Mouse (Mus musculus) midbrain, embryonic 16.5 days (tissue): Measurements from ENCODE around the gene Cdon. TPM values are rescaled to one million over a fixed set of nuclear protein-coding genes. Genes with fewer than 3 reads are reported as not detected.

Experiments
- ATAC-seq: fragments of 200-750 bp; cut with Nextera tagmentation; 2 replicates; pipeline ENCODE4 v1.8.0; 2017; ENCODE audit warnings: moderate TSS enrichment
- H3K27ac ChIP-seq: fragments of 300-500 bp; sonication (generic); 2 replicates; pipeline ENCODE4 v1.5.1; 2014; ENCODE audit warnings: mild to moderate bottlenecking, low read length, mixed read lengths
- H3K27me3 ChIP-seq: fragments of 300-500 bp; sonication (generic); 2 replicates; pipeline ENCODE4 v1.6.1; 2014; ENCODE audit warnings: low read depth, low read length, mixed read lengths; ENCODE audit not compliant: control insufficient read depth, insufficient read depth
- H3K36me3 ChIP-seq: fragments of 300-500 bp; sonication (generic); 2 replicates; pipeline ENCODE4 v1.6.1; 2014; ENCODE audit warnings: mild to moderate bottlenecking, low read length, moderate library complexity, mixed read lengths; ENCODE audit not compliant: control insufficient read depth, insufficient read depth
- H3K4me1 ChIP-seq: fragments of 300-500 bp; sonication (generic); 2 replicates; pipeline ENCODE4 v1.6.1; 2014; ENCODE audit warnings: mild to moderate bottlenecking, low read length, mixed read lengths; ENCODE audit not compliant: control insufficient read depth, insufficient read depth
- H3K4me2 ChIP-seq: fragments of 300-500 bp; sonication (generic); 2 replicates; pipeline ENCODE4 v1.6.1; 2014; ENCODE audit warnings: mild to moderate bottlenecking, low read length, mixed read lengths
- H3K4me3 ChIP-seq: fragments of 300-500 bp; sonication (generic); 2 replicates; pipeline ENCODE4 v1.5.1; 2014; ENCODE audit warnings: low read depth, mild to moderate bottlenecking, low read length, moderate library complexity, mixed read lengths
- H3K9ac ChIP-seq: fragments of 300-500 bp; sonication (generic); 2 replicates; pipeline ENCODE4 v1.6.1; 2014; ENCODE audit warnings: low read depth, low read length, mixed read lengths
- H3K9me3 ChIP-seq: fragments of 300-500 bp; sonication (generic); replicated peaks from 2 replicates; pipeline ENCODE4 v1.6.1; 2014; ENCODE audit warnings: mild to moderate bottlenecking, low read length, mixed read lengths; ENCODE audit not compliant: control insufficient read depth, poor library complexity, severe bottlenecking
- WGBS: fragments of 180-500 bp; shearing (Covaris S2); extraction: QIAGEN DNeasy Blood & Tissue Kit; methylation state at CpG from one replicate; pipeline ENCODE4 v1.1.7; 2014; 5-methylcytosine and 5-hydroxymethylcytosine counted together
- polyA plus RNA-seq: library from polyadenylated mRNA; unstranded; fragments of >200 nt; fragmentation: Nextera tagmentation; extraction: Ambion mirVana; gene quantifications from 2 replicates; pipeline ENCODE4 v1.2.1, GENCODE M21; 2015

Cdon gene
- polyA plus RNA-seq, 1 experiment from 2014 or later = 2.1 TPM

DNA sequence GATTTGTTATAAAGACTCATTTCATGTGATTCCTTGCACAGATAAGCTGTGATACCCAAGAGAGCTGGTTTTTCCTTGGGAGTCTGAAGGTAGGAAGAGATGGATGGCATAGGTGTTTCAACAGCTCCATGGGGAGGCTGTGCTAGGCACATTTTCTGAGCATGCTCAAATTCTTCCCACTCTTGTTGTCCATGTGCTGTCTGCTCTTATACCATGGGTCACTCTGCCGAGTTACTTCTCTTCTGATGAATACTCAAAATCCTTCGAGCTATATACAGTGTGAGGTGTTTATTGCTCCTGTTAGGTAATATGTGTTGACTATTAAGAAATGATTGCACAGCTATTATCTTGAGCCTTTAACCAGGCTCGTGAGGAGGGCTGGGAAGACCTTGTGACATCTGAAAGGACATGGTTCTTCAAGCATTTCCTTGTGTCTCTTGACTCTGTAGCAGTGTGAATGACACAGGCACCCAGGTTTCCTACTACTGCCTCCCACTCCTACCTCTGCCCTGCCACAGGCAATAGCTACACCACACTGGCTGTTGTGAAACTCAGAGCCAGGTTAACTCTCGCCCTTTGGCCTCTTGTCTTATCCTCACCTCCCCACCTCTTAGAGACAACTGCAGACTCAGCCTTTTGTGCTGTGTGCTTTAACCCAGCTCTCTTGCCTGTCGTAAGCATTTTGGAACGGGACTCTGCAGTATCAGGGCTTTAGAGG, 99.9 kb downstream of the Cdon start:
- Histone ChIP-seq H3K27ac (no peak overlapping the region), H3K4me1 (peaks cover 13% of the 10 kb centered on the region), H3K36me3 (no peaks in the 10 kb centered on the region), H3K4me3 (no peak overlapping the region), H3K27me3 (no peaks in the 10 kb centered on the region), H3K9ac (no peak overlapping the region), H3K4me2 (no peak overlapping the region), H3K9me3 (no peaks in the 10 kb centered on the region)
- WGBS = 85% methylated on average over 6 of the region's 6 CpGs
- no peak for ATAC-seq

DNA sequence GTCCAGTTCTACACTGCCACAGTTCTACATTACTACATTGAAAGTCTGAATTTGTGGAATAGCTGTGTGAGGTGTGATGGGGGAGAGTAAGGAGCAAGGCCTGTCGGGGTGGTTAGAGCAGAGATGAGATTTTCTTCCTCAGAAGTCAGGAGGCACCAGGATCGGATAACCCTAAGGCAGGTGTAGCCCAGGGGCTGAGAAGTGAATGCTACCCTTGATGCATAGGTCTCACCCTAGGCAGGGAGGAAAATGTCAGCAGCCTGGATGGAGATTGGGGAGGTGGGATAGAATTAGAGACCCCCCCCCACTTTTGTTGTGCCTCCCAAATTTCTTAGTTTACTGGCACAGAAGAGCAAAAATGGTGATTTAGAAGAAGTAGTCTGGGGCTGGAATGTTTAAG, 101.3 kb downstream of the Cdon start:
- WGBS = 71% methylated on average over 2 of the region's 2 CpGs
- no peak overlapping the region for H3K4me2 ChIP-seq
- peaks cover 13% of the 10 kb centered on the region for H3K4me1 ChIP-seq
- H3K27ac ChIP-seq = no peak overlapping the region
- no peak overlapping the region for H3K9ac ChIP-seq
- H3K9me3 ChIP-seq = no peaks in the 10 kb centered on the region
- H3K4me3 ChIP-seq = no peak overlapping the region
- no peaks in the 10 kb centered on the region for H3K36me3 ChIP-seq
- no peak for ATAC-seq
- H3K27me3 ChIP-seq = no peaks in the 10 kb centered on the region

- peaks cover 13% of the 10 kb centered on the region for H3K4me1 ChIP-seq
- no peak overlapping the region for H3K4me2 ChIP-seq
- 62% methylated on average over 1 of the region's 1 CpGs for WGBS
- no peak overlapping the region for H3K9ac ChIP-seq
- no peaks in the 10 kb centered on the region for H3K9me3 ChIP-seq
- no peaks in the 10 kb centered on the region for H3K27me3 ChIP-seq
- no peak for ATAC-seq
- H3K27ac ChIP-seq = peak overlapping the region; percentile 34; the same call in 1 of the 2 replicates
- H3K36me3 ChIP-seq = no peaks in the 10 kb centered on the region
- H3K4me3 ChIP-seq = no peak overlapping the region
Observed at GRCm38 (mm10) chr9:35522821-35523515, 102.0 kb downstream of the Cdon start.

GRCm38 (mm10) chr9:35523541-35523940, 102.6 kb downstream of the Cdon start:
- no peak overlapping the region for H3K9ac ChIP-seq
- H3K4me3 ChIP-seq = no peak overlapping the region
- H3K9me3 ChIP-seq = no peaks in the 10 kb centered on the region
- no peaks in the 10 kb centered on the region for H3K36me3 ChIP-seq
- 9% methylated on average over 5 of the region's 5 CpGs for WGBS
- no peaks in the 10 kb centered on the region for H3K27me3 ChIP-seq
- peak; percentile 88 for ATAC-seq
- peaks cover 13% of the 10 kb centered on the region for H3K4me1 ChIP-seq
- H3K27ac ChIP-seq = peak overlapping the region; percentile 62
- 0 out of 2 replicates have a peak overlapping the region, but pooled peaks have one; percentile 21 for H3K4me2 ChIP-seq

DNA sequence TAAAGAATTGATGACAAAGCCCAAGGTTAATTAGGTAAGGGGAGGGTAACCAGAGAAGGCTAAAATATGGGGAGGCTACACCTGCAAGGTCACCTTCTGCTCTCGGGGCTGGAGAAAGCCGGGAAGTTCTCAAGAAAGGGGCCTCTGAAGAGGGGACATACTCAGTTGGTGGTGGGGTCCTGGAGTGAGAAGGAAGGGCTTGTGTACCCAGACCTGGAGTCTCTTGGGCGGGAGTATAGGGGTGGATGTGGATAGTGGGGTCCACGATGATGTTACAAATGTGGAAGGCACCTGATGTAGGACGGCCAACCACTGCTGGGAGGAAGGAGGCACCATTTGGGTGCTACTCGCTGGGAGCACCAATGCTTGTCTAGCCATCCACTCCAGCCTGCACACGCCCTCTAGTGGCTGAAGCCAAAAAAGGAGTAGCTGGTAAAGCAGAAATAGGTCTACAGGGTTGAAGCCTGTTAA, 103.0 kb downstream of the Cdon start:
- 0 out of 2 replicates have a peak overlapping the region, but pooled peaks have one; percentile 21 for H3K4me2 ChIP-seq
- peak; percentile 83 for ATAC-seq
- H3K9me3 ChIP-seq = no peaks in the 10 kb centered on the region
- H3K27me3 ChIP-seq = no peaks in the 10 kb centered on the region
- no peak overlapping the region for H3K4me3 ChIP-seq
- WGBS = 22% methylated on average over 7 of the region's 7 CpGs
- H3K36me3 ChIP-seq = no peaks in the 10 kb centered on the region
- no peak overlapping the region for H3K9ac ChIP-seq
- H3K27ac ChIP-seq = peak overlapping the region; percentile 62
- H3K4me1 ChIP-seq = peaks cover 13% of the 10 kb centered on the region

DNA sequence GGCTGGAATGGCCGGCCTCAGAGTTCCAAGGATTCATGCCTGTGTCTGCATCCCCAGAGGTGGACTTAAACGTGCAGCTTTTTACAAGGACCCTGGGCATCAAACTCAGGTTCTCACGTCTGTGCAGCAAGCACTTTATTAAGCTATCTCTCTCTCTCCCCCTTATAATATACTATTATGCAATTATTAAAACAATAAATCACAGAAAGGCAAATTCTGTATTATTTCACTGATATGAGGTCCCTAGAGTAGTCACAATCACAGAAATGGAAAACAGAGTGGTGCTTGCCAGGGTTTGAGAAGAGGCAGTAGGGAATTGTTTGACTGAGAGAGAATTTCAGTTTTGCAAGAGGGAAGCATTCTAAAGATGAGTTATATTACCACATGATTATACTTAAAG, 108.2 kb downstream of the Cdon start:
- H3K27me3 ChIP-seq = no peaks in the 10 kb centered on the region
- ATAC-seq = no peak
- 76% methylated on average over 3 of the region's 3 CpGs for WGBS

DNA sequence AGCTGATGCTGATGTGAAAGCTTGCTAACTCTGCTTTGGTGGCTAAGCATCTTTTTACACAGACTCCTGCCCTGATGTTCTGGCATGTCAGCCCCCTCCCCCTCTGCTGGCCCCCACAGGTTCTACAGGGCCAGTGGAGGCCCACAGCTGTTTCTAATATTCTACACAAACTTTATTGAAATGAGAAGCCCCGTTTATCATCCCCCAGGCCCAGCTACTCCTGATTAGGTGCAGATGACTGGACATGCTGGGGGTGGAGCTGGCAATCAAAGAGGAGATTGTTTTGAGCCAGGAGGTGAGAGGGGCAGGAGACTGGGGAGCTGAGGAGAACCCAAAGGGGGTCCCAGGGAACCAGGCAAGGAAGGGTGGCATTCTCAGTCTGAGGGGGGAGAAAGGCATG, 108.9 kb downstream of the Cdon start:
- Histone ChIP-seq H3K4me1 (no peaks in the 10 kb centered on the region), H3K36me3 (no peaks in the 10 kb centered on the region), H3K4me3 (no peak overlapping the region), H3K27ac (no peak overlapping the region), H3K4me2 (no peak overlapping the region), H3K9me3 (no peaks in the 10 kb centered on the region), H3K9ac (no peak overlapping the region), H3K27me3 (no peaks in the 10 kb centered on the region)
- ATAC-seq = no peak
- WGBS = 45% methylated on average over 1 of the region's 1 CpGs

More for the DNA sequence above, 108.2 kb downstream of the Cdon start:
- H3K36me3 ChIP-seq = no peaks in the 10 kb centered on the region
- no peak overlapping the region for H3K4me3 ChIP-seq
- H3K4me2 ChIP-seq = no peak overlapping the region
- H3K9ac ChIP-seq = no peak overlapping the region
- no peaks in the 10 kb centered on the region for H3K9me3 ChIP-seq
- peaks cover 3% of the 10 kb centered on the region for H3K4me1 ChIP-seq
- no peak overlapping the region for H3K27ac ChIP-seq

DNA sequence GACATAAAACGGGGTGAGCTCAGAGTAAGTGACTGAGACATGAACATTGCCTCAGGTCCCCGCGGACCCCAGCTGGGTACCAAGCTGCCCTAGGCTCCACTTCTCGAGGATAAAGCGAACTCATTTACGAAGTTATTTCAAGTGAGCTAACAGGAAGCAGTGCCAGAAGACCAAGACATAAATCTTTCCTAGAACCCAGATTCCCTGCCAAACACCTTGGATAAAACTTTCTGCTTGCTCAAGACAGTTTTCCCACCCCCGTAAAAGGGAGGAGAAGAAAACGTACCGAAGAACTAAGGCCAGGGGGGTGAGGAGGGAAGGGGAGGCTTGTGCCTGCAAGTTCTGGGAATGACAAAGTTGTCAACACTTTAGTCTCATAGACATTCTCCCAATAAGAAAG, 112.3 kb downstream of the Cdon start:
- WGBS = 80% methylated on average over 9 of the region's 9 CpGs
- Histone ChIP-seq H3K4me1 (no peaks in the 10 kb centered on the region), H3K9ac (no peak overlapping the region), H3K4me3 (no peak overlapping the region), H3K27me3 (no peaks in the 10 kb centered on the region), H3K36me3 (no peaks in the 10 kb centered on the region), H3K9me3 (no peaks in the 10 kb centered on the region), H3K4me2 (no peak overlapping the region), H3K27ac (no peak overlapping the region)
- ATAC-seq = no peak

- Histone ChIP-seq H3K36me3 (0 out of 2 replicates have a peak, but pooled peaks cover 2% of the 10 kb centered on the region), H3K27me3 (no peaks in the 10 kb centered on the region), H3K4me2 (no peak overlapping the region), H3K9ac (no peak overlapping the region), H3K9me3 (no peaks in the 10 kb centered on the region), H3K4me1 (no peaks in the 10 kb centered on the region), H3K27ac (no peak overlapping the region), H3K4me3 (no peak overlapping the region)
- 8% methylated on average over 2 of the region's 2 CpGs for WGBS
- ATAC-seq = peak; percentile 90
Observed at GRCm38 (mm10) chr9:35535110-35535509, 114.2 kb downstream of the Cdon start.
